Mouse (Mus musculus): ENCODE results near the gene Tmeff2. TPM values are rescaled to one million over a fixed set of nuclear protein-coding genes. Genes with fewer than 3 reads are reported as not detected.

Gene Tmeff2
- polyA plus RNA-seq, 1 experiment from 2014 or later = 2.8 TPM

- no peak overlapping the region for H3K4me2 ChIP-seq (ENCODE audit: low read length)
- no peak for DNase-seq (ENCODE audit: low spot score)
- no peak for TF ChIP-seq CTCF (IDR thresholded peaks at IDR 0.05; ENCODE audit: low read depth)
- H3K36me3 ChIP-seq (ENCODE audit: insufficient read depth, low read length) = no peaks in the 10 kb centered on the region
- ATAC-seq (replicated peaks; ENCODE audit: low FRiP score, low read depth) = no peak
- no peaks in the 10 kb centered on the region for H3K27me3 ChIP-seq (ENCODE audit: insufficient read depth, low read length)
- H3K4me3 ChIP-seq (replicated peaks; ENCODE audit: low read depth, low read length) = no peak overlapping the region
- no peaks in the 10 kb centered on the region for H3K4me1 ChIP-seq (replicated peaks; ENCODE audit: insufficient read depth, low read length)
- no peaks in the 10 kb centered on the region for H3K9me3 ChIP-seq (replicated peaks; ENCODE audit: low read length)
- H3K27ac ChIP-seq = no peak overlapping the region
- H3K9ac ChIP-seq (ENCODE audit: low read depth, low read length) = no peak overlapping the region
- 67% methylated on average over 1 of the region's 1 CpGs for WGBS
Measured at GRCm38 (mm10) chr1:50948575-50948974, 48.1 kb downstream of the Tmeff2 start.

DNA sequence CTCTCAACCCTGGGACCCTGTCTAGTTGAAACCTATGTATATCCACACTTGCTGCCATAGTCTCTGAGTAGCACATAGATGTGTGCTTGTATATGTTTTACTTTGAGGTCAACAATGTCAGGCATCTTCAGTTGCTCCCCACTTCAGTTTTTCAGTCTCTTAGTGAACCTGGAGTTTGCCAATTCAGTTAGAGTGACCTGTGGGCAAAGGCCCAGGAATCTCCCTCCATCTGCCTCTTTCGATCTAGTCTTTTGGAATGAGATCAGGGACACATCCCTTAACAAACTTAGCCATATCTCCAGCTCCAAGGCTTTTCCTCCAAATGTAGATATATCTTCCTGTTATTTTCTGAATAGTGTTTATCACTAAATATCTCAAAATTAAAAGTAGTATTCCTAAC is 58.4 kb downstream of the Tmeff2 start:
- Histone ChIP-seq H3K27me3 (ENCODE audit: insufficient read depth, low read length) (no peaks in the 10 kb centered on the region), H3K4me1 (replicated peaks; ENCODE audit: insufficient read depth, low read length) (peaks cover 2% of the 10 kb centered on the region; the same call in 1 of the 2 replicates), H3K4me2 (ENCODE audit: low read length) (no peak overlapping the region), H3K9ac (ENCODE audit: low read depth, low read length) (no peak overlapping the region), H3K27ac (no peak overlapping the region), H3K36me3 (ENCODE audit: insufficient read depth, low read length) (no peaks in the 10 kb centered on the region), H3K4me3 (replicated peaks; ENCODE audit: low read depth, low read length) (no peak overlapping the region), H3K9me3 (replicated peaks; ENCODE audit: low read length) (no peaks in the 10 kb centered on the region)
- DNase-seq (ENCODE audit: low spot score) (no peak), ATAC-seq (replicated peaks; ENCODE audit: low FRiP score, low read depth) (no peak)
- 92% methylated on average over 1 of the region's 1 CpGs for WGBS
- TF ChIP-seq CTCF (IDR thresholded peaks at IDR 0.05; ENCODE audit: low read depth) = no peak

DNA sequence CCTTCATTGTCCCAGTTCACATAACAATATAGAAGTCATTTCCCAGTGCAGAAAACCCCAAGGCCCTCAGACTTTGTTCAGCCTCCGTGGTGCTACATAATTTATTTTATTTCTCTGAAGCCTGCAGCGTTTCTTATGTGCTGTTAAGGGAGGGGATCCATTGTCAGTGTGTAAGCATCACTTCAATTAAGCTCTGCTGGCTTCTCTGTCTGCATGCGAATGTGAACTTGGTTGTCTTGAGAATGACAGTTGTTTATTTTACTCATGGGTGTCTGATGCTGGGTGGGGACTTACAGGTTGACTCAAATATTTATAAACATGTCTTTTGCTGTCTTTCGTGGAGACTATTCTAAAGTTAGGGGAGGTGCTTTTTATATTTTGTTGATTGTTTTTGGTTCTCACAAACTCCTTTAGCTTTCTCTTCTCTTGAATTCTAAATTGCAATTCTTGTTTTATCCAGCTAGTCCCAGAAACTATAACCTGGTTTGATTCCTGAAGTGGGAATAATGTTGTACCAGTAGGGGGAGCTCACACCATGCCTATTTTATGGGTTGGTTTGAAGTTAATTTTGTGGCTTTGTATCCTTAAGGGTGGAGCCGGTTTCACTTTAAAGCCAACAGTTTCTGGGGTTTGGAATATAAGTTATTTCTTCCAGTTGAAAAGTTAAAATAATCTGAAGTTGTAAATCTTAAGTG is 61.7 kb downstream of the Tmeff2 start:
- ATAC-seq (replicated peaks; ENCODE audit: low FRiP score, low read depth) = no peak
- peaks cover 2% of the 10 kb centered on the region; the same call in 1 of the 2 replicates for H3K4me1 ChIP-seq (replicated peaks; ENCODE audit: insufficient read depth, low read length)
- H3K36me3 ChIP-seq (ENCODE audit: insufficient read depth, low read length) = no peaks in the 10 kb centered on the region
- H3K9ac ChIP-seq (ENCODE audit: low read depth, low read length) = no peak overlapping the region
- H3K4me3 ChIP-seq (replicated peaks; ENCODE audit: low read depth, low read length) = 0 out of 2 replicates have a peak overlapping the region, but pooled peaks have one; percentile 6
- no peak overlapping the region for H3K27ac ChIP-seq
- 40% methylated on average over 5 of the region's 5 CpGs for WGBS
- no peaks in the 10 kb centered on the region for H3K9me3 ChIP-seq (replicated peaks; ENCODE audit: low read length)
- H3K27me3 ChIP-seq (ENCODE audit: insufficient read depth, low read length) = no peaks in the 10 kb centered on the region
- peak; percentile 91 for TF ChIP-seq CTCF (IDR thresholded peaks at IDR 0.05; ENCODE audit: low read depth)
- peak; percentile 92 for DNase-seq (ENCODE audit: low spot score)
- peak overlapping the region; percentile 36 for H3K4me2 ChIP-seq (ENCODE audit: low read length)

- no peak for ATAC-seq (replicated peaks; ENCODE audit: low FRiP score, low read depth)
- TF ChIP-seq CTCF (IDR thresholded peaks at IDR 0.05; ENCODE audit: low read depth) = no peak
- 19% methylated on average over 4 of the region's 4 CpGs for WGBS
- no peak for DNase-seq (ENCODE audit: low spot score)
- no peaks in the 10 kb centered on the region for H3K27me3 ChIP-seq (ENCODE audit: insufficient read depth, low read length)
- H3K27ac ChIP-seq = no peak overlapping the region
- H3K4me1 ChIP-seq (replicated peaks; ENCODE audit: insufficient read depth, low read length) = peaks cover 2% of the 10 kb centered on the region; the same call in 1 of the 2 replicates
- no peak overlapping the region for H3K9ac ChIP-seq (ENCODE audit: low read depth, low read length)
- no peaks in the 10 kb centered on the region for H3K9me3 ChIP-seq (replicated peaks; ENCODE audit: low read length)
- peak overlapping the region; percentile 36 for H3K4me2 ChIP-seq (ENCODE audit: low read length)
- H3K36me3 ChIP-seq (ENCODE audit: insufficient read depth, low read length) = no peaks in the 10 kb centered on the region
- H3K4me3 ChIP-seq (replicated peaks; ENCODE audit: low read depth, low read length) = 0 out of 2 replicates have a peak overlapping the region, but pooled peaks have one; percentile 6
Measured at GRCm38 (mm10) chr1:50962649-50963000, 62.2 kb downstream of the Tmeff2 start.

GRCm38 (mm10) chr1:50969685-50970084 is 69.2 kb downstream of the Tmeff2 start:
- Histone ChIP-seq H3K9me3 (replicated peaks; ENCODE audit: low read length) (no peaks in the 10 kb centered on the region), H3K27ac (no peak overlapping the region), H3K36me3 (ENCODE audit: insufficient read depth, low read length) (no peaks in the 10 kb centered on the region), H3K4me2 (ENCODE audit: low read length) (no peak overlapping the region), H3K4me1 (replicated peaks; ENCODE audit: insufficient read depth, low read length) (no peaks in the 10 kb centered on the region), H3K4me3 (replicated peaks; ENCODE audit: low read depth, low read length) (no peak overlapping the region), H3K27me3 (ENCODE audit: insufficient read depth, low read length) (no peaks in the 10 kb centered on the region), H3K9ac (ENCODE audit: low read depth, low read length) (no peak overlapping the region)
- whole genome bisulfite sequencing = 88% methylated on average over 2 of the region's 2 CpGs
- TF ChIP-seq CTCF (IDR thresholded peaks at IDR 0.05; ENCODE audit: low read depth) = no peak
- no peak for ATAC-seq (replicated peaks; ENCODE audit: low FRiP score, low read depth)
- DNase-seq (ENCODE audit: low spot score) = no peak

DNA sequence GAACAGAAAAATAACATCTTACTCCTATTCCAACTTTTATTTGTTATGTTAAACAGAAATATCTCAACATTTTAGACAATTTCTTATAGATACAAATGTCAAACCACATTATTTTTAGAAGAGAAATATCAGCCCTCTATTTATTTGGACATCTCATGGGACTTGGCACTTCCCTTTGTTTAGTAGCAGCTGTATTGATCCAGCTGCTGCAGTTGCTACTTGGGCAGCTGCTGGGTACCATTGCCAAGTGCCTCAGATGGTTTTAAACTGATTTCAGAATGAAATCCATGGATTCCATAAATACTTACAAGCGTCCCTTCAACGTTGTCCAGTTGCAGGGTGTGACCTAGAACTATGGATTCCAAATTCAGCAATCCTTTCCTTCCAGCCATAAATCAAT is 70.4 kb downstream of the Tmeff2 start:
- H3K27ac ChIP-seq = no peak overlapping the region
- 43% methylated on average over 2 of the region's 2 CpGs for WGBS
- H3K27me3 ChIP-seq (ENCODE audit: insufficient read depth, low read length) = no peaks in the 10 kb centered on the region
- no peaks in the 10 kb centered on the region for H3K4me1 ChIP-seq (replicated peaks; ENCODE audit: insufficient read depth, low read length)
- no peaks in the 10 kb centered on the region for H3K36me3 ChIP-seq (ENCODE audit: insufficient read depth, low read length)
- ATAC-seq (replicated peaks; ENCODE audit: low FRiP score, low read depth) (no peak), DNase-seq (ENCODE audit: low spot score) (no peak)
- TF ChIP-seq CTCF (IDR thresholded peaks at IDR 0.05; ENCODE audit: low read depth) = no peak
- H3K4me3 ChIP-seq (replicated peaks; ENCODE audit: low read depth, low read length) = no peak overlapping the region
- H3K9ac ChIP-seq (ENCODE audit: low read depth, low read length) = no peak overlapping the region
- H3K4me2 ChIP-seq (ENCODE audit: low read length) = no peak overlapping the region
- H3K9me3 ChIP-seq (replicated peaks; ENCODE audit: low read length) = no peaks in the 10 kb centered on the region

Data from kidney, postnatal 0 days (tissue).